Mouse (Mus musculus) bone marrow, adult 2 months (tissue): ENCODE results near the gene Gsc.

ENCODE experiments used
- CTCF ChIP-seq: fragments of 200-500 bp; IDR thresholded peaks from 2 replicates; pipeline ENCODE4 v1.5.1; 2011; ENCODE audit warnings: low read length, control low read depth; ENCODE audit not compliant: control insufficient read depth, insufficient read depth
- POLR2A ChIP-seq: fragments of 200-500 bp; IDR thresholded peaks from 2 replicates; pipeline ENCODE4 v1.6.1; 2011; ENCODE audit warnings: low read depth, mild to moderate bottlenecking, control low read depth, low read length, borderline replicate concordance; ENCODE audit not compliant: control insufficient read depth

GRCm38 (mm10) chr12:104433951-104434735, 39.0 kb downstream of the Gsc start:
- TF ChIP-seq CTCF: no peak
- TF ChIP-seq POLR2A: no peak
